Mouse (Mus musculus) frontal cortex, adult (tissue): ENCODE results near the gene Mmrn1.
"Not testable (repeated sequence)": the region's sequence is repeated elsewhere in the genome, so short reads cannot be mapped to it uniquely, and the experiment has no call there.

Experiments used
- ATAC-seq: cut with Nextera tagmentation; 2 replicates; pipeline ENCODE4 v1.9.2; 2017; ENCODE audit warnings: mild to moderate bottlenecking, moderate library complexity, mixed read lengths; ENCODE audit not compliant: low TSS enrichment

Mmrn1 gene

DNA sequence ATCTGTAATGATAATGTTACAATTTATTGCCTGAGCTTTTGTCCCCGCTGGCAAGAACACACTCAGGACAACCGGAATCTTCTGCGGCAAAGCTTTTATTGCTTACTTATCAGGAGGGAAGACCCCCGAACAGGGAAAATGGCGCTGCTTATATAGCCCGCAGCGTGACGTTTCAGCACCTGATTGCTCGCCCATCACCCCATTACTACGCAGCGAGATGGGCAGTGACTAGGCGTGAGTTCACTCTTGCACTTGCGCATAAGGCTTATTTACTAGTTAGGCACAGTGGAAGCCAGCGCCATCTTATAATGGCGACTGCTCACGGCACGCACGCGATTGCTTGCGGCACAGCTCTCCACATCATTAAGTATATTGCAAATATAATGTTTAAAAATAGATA, at the start of gene Mmrn1:
TSS of gene Mmrn1 (plus strand) at position 301 of the 400 bp plus-strand sequence.
- ATAC-seq: not testable (repeated sequence)

DNA sequence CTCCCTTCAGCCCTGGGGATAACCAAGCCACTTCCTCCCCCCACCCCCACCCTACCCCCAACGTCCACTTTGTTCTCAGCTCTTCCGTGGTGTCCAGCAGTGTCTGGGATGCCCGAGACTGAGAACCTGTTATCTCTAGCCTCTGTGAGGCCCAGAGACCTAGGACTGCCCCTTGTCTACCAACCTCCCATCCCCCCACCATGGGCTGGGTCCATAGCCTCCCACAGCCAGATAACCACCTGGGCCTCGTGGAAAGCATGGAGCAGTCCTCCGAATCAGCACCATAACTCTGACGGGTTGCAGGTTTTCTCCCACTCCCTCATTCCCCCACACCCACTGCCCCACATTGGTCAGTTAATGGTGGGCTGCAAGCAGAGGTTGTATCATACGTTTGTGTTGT, 44.4 kb upstream of the Mmrn1 start:
- ATAC-seq: no peak

DNA sequence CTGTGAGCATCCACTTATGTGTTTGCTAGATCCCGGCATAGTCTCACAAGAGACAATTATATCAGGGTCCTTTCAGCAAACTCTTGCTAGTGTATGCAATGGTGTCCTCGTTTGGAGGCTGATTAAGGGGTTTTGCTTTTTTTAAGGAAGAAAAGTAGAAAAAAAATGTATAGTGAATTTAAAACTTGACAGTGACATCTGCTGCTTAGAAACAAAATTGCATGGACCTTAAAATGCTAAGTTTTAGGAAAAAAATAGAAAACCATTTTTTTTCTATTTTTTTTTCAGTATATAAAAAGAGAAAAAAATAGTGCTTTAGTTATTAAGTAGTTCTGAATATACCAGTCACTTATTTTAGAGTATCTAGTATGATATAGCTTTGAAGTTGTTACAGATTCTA, 43.2 kb upstream of the Mmrn1 start:
- no peak for ATAC-seq

DNA sequence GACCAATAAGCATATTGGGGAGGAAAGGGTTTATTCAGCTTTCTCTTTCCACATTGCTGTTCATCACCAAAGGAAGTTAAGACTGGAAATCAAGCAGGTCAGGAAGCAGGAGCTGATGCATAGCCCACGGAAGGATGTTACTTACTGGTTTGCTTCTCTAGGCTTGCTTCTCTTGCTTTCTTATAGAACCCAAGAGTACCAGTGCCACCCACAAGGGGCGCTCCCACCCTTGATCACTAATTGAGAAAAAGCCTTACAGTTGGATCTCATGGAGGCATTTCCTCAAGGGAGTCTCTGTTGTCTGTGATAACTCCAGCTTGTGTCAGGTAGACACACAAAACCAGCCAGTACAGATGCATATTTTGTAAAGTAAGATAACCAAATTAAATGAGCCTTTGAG, 17.5 kb upstream of the Mmrn1 start:
- no peak for ATAC-seq

DNA sequence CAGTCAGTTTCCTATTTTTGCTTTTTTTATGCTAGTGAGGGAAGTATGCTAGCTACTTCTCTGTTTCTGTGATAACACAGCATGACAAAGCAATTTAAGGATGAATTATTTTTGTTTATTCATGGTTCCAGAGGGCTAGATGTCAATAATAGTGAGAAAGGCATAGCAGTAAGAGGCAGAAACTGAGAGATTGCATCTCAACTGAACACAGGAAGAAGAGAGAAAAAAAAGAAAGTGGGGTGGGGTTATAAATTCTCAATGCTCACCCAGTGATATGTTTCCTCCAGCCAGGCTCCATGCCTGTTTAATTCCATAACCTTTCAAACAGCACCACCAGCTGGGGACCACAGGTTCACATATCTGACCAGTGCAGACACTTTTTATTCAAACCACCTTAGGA, 6.6 kb downstream of the Mmrn1 start:
- peak; percentile 74; the same call in 1 of the 2 replicates for ATAC-seq

DNA sequence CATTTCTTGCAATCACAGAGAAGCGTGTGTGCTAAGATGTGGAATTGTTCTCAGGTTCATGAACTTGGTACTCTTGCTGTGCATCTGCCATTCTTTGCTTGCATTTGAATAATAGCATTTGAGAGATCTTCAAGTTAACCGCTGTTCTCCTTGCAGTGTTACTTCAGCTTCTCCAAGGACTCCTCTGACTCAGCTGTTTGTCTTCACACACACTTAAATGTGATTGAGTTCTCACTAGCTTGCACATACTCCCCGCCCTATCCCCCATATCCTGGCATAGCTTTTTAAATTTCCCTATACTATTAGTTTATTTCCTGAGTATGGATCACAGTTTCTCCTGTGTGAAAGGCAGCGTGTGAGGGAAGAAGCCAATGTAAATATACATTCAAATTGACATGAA, 10.1 kb downstream of the Mmrn1 start:
- ATAC-seq: no peak

DNA sequence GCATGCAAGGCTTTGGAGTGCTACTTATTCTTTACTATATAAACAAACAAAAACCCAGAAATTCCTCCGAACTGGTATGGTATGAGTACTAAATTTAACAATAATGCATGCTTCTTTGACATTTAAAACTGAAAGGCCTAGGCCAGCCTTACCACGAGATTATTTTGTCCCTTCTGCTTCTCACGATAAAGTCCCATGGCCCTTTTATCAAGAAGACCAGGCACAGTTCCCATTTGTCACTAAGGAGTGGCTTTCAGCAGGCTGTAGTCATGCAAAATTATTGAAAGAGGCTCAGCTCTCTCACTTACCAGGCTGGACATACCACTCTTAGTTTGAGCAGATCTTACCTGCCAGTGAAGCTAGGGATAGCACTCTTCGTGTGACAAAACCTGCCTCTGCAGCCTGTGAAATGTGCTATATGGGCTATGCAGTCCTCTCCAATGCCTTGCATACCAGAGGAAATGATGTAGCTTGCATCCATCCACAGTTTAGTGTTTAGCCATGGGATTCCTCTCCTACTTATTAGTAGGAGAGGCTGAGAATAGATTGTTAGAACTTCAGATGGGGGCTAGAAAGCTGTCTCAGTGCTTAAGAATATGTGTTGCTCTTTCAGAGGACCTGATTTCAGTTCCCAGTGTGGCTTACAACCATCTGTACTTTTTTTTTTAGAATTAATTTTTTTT, 10.8 kb downstream of the Mmrn1 start:
- ATAC-seq: no peak

DNA sequence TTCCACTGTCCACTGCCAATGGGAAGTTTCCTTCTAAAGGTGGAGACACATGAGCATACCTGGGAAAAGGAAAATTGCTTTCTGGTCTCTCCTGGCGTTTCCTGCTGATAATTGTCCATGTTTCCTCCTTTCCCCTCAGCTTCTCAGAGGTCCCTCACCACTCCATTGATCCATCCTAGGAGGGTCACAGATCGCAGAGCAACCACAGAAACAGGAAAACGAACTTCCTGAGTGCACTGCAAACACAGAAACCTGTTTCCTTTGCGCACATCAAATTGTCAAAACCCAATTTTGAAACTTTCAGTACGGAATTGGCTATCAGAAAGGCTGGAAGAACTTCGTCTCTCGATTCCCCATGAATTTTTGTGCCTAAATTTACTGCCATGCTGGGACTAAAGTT, 19.4 kb downstream of the Mmrn1 start:
- no peak for ATAC-seq

DNA sequence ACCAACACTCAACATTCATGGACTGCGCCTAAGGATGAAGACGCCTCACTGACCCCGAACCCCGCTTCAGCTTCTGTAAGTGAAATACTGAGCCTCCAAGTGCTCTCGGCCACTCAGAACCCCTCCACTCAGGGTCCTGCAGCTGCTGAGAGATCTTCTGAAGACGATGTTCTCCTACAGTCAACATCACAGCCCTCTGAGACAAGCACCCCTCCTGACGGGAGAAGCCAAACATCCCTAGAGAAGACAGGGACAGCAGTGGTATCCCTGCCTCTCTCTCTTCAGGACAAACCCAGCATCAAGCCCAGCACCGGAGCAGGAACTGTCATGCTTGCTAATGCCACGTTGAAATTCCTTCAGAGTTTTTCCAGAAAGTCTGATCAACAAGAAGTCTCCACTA, 19.8 kb downstream of the Mmrn1 start:
- no peak for ATAC-seq

DNA sequence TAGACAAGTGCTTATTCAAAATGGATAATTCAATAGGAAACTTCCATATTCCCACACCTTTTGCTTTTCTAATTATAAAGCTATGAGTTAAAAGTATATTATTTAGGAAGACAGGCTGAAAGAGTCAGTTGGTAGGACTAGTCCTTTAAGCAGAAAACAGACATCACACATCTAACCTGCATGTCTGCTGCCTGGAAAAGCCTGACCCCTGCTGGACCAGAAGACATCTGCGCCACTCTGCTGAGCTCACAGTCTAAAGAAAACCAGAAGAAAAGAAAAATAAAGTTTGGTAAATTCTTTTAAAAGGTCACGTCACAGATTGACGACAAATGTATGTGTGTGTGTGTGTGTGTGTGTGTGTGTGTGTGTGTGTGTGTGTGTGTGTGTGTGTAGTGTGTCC, 25.6 kb downstream of the Mmrn1 start:
- peak; percentile 89 for ATAC-seq

DNA sequence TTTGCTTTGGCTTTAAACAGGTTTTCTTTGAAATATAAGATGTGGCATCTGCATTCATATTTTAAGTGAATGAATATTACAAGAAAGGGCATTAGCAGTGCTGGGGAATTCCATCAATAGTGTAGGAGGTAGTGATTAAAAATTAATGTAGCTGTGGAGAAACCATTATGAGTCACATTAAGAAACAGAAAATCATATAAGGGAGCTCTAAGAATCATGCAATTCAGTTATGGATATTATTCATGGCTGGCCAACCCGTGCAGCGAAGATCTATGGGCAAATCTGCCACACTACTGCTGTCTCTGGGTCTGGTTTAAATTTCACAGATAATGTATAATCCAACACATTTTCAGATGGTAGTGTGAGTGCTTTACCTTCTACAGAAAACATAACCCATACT, 36.5 kb downstream of the Mmrn1 start:
- ATAC-seq: no peak

DNA sequence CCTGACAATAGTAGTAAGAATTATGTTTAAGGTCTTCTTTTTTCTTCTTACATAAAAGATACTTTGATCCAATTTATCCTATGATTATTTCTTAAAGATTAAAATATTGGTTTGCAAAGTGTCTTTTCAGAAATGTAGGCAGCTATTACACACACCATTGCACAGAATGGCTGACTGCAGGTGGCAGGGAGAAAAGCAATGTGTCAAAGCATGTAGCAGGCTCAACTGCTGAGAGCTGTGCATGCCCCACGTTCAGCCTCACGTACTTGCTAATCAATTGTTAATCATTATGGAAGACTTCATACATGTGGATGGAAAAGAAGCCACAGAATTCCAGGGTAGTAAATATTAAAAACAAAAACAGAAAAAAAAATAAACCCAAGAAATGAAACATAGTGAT, 37.1 kb downstream of the Mmrn1 start:
- ATAC-seq: no peak

DNA sequence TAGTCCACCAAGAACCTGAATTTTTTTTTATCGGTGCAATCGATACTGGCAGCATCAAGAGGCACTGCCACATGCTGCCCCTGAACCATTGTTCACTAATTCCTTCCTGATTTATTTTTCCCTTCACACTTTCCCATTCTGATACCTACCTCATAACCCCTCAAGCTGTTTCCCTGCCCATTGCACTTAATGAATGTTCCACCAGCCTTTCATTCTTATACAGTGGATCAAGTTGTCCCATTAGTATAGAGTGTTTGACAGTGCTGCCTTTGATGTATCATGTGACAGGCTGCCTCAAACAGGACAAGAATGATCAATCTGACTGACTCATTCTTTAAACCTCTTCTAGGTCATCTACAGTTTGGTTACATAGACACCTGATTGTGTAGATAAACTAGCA, 37.9 kb downstream of the Mmrn1 start:
- no peak for ATAC-seq

DNA sequence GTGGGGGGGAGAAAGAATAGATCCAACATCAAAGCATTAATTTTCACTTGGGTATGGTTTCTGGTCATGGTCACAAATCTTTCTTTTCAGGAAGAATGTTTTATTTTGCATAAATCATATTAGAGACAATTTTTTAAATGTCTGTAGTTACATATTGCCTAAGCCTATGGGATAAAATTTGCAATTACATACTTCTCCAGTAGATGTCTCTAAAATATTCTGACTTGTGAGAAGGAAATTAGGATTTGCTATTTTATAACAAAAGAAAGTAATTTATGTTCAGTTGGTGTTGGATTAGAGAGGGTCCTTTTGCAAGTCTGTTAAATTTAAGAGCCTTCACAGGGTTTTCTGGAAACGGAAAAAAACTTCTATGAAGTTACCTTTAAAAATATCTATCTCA, 39.0 kb downstream of the Mmrn1 start:
- no peak; the same call in 1 of the 2 replicates for ATAC-seq

DNA sequence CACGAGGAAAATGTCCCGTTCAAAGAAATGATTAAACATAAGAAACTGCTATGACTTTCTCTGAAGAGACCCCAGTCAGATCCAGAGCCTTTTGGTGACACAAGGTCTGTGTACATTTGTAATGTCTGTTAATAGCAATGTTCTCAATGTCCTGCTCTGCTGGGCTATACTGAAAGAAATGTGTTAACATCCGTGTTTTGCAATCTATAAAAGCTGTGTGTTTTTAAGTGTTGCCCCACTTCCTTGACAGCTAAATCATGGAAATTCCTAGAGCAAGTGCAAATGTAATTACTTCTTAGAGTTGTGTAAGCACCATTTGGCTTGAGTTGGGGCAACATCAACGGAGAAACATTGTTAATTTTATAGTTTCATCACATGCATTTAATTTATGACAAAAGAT, 42.2 kb downstream of the Mmrn1 start:
- no peak for ATAC-seq

DNA sequence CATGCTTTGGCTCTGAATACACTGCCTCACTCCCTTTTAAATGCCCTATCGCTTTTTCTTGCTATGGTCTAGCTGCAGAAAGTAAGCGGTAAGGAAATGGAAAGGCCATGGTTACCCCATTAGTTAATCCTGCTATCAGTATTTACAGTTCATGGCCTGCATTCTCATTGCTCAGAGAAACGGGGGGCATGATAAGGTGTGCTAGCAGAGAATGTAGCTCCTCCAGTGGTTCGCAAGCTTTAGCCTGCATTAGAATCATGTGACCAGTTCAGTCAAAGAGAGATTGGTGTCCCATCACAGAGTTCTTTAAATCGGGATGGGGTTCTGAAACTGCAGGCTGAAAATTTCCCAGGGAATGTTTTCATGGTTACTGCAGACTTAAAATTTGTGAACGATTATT, 44.6 kb downstream of the Mmrn1 start:
- ATAC-seq: no peak

DNA sequence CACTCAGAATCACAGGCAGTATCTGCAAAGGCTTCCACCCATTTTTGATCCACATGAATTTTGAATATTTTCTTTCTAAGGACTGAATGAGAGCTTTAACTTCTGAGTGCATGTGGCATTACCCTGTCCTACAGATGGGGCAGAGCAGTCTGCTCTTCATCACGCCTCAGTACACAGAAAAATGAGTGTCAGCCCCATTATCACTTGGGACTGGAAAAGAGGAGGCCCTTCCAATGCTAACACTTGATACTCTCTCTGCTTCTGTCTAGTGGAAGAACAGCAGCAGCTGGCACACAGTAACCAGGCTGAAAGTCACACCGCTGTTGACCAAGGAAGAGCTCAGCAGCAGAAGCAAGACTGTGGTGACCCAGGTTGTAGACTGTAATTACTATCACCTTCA, 46.0 kb downstream of the Mmrn1 start:
- no peak for ATAC-seq

DNA sequence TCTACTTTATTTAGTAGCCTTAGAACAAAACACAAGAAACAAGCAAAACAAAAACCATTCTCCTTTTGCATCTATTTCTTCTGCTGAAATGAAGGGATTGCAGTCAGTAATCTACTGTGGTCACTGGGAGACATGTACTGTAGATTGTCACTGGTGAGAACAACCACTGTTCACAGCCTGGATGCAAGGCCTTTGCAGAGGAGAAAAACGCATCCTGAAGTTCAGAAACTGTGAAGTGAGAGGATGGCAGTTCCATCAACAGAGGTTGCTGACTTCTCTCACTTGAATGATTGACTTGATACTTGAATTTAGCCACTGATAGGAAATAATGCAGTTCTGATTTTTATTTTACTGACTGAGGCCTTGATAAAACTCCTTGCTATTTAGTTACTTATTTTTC, 53.8 kb downstream of the Mmrn1 start:
- ATAC-seq: no peak

DNA sequence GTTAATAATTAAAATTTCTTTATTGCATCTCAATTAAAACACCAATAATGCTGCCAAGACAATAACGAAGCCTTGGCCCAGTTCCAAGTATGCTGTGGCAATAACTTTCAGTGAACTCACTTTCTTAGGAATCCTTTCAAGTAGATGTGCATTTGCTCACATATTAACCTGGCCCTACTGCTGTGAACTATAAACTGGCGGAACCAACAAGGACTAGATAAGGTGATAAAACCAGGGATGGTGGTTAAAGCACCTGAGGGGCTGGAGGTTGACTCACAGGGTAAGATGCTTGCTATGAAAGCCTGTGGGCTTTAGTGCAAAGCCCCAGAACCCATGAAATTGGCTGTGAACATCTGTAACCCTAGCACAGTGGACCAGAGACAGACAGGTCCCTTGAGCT, 54.3 kb downstream of the Mmrn1 start:
- no peak for ATAC-seq

DNA sequence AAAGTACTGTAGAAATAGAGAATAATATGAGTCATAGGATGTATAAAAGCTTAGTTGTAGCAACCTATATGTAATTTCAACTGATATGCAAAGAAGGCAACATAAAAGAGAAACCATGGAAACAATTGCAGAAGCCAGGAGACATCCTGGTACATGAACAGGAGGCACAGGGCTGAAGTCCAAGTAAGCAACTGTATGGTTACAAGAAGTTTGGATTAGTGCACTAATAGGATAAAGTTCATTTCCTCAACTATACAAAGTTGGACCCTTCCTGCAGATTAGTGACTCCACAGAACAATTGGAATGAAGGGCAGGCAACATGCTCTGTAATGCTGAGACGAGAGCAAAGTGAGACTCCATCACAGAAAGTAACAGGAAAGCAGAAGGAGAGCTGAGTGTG, 59.6 kb downstream of the Mmrn1 start:
- ATAC-seq: no peak

DNA sequence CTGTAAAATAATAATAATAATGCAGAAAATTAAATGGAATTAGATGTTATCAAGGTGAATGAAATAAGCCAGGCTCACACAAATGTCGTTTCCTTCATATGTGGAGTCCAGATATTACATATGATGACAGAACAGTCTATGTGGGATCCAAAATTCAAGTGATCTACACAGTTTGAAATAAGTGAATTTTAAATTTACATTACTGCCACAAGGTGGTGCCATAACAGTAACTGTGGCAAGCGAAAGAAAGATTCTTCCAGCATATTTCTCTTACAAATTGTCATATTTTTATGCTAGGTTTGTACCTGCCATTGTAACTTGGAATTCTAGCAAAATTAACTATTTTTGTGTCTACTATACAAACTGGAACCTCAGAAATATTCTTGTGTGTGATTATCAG, 61.1 kb downstream of the Mmrn1 start:
- peak; percentile 48; the same call in 1 of the 2 replicates for ATAC-seq

DNA sequence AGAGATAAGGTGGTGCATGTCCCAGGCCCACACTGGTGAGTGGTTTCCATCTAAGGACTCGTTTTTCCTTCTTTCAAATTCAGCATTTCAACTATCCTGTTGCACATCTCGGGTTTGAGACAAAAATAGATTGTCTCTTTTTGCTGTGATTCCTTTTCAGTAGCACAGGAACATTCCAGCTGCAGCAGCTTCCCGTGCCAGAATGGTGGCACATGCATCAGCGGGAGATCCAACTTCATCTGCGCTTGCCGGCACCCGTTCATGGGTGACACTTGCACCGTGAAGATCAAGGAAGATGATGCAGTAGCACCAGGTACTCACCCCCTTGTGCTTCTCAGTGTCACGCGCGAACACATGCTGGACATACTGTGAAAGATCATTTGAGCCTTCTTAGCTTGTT, 62.1 kb downstream of the Mmrn1 start:
- peak; percentile 83 for ATAC-seq

DNA sequence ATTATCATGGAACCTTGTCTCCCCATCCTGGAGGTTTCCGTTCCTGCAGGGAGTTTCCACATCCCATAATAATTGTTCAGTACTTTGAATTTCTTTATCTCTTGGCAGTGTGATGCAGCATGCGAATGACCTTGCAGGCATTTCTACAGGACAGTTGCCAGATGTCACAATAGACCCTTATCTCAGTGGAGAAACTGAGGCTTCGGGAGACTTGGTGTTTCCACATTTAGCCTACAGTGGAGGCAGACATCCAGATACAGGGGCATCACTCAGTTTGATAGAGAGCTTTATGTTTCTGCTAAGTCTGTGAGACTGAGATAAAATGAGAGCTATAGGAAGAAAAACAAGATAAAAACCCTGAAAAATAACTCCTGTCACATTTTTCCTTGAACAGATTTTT, 63.0 kb downstream of the Mmrn1 start:
- no peak for ATAC-seq

DNA sequence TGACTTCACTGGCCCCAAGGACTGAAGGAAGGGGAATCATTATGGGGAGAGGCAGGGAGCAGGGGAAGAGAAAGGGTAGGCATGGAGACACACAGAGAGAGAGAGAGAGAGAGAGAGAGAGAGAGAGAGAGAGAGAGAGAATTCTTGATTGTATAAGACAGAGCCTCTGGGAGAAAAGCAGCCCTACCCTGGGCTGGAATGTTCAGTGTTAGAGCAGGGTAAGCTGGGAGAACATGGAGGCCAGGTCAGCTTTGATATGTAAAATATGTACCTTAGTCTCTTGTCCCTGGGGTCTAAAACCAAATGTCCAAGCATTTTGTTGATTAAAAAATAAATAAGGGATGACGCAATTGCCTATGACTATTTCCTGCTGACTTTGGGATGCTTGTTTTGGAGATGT, 67.6 kb downstream of the Mmrn1 start:
- ATAC-seq: no peak
